Mouse (Mus musculus) spleen, adult 2 months (tissue): ENCODE data around the gene Gadd45gip1. TPM values are rescaled to one million over a fixed set of nuclear protein-coding genes. Genes with fewer than 3 reads are reported as not detected.

ENCODE experiments used
- DNase-seq, 2 experiments: peaks; one replicate each; pipeline versions ENCODE4 v3.0.0 to v3.0.0-alpha.2; 2012 to 2021; ENCODE audit warnings: low spot score in 2 of 2, low read depth in 1 of 2
- H3K27ac ChIP-seq: fragments of 200-500 bp; 2 replicates; pipeline ENCODE4 v1.5.1; 2012; ENCODE audit warnings: low read length, inconsistent platforms; ENCODE audit not compliant: insufficient read depth
- H3K27me3 ChIP-seq: fragments of 200-500 bp; 2 replicates; pipeline ENCODE4 v1.6.1; 2012; ENCODE audit warnings: mild to moderate bottlenecking, moderate library complexity, low read length, inconsistent platforms; ENCODE audit not compliant: control insufficient read depth, insufficient read depth
- H3K36me3 ChIP-seq: fragments of 200-500 bp; 2 replicates; pipeline ENCODE4 v1.6.1; 2012; ENCODE audit warnings: mild to moderate bottlenecking, low read length, inconsistent platforms; ENCODE audit not compliant: control insufficient read depth, insufficient read depth
- H3K4me1 ChIP-seq: fragments of 200-500 bp; 2 replicates; pipeline ENCODE4 v1.6.1; 2011; ENCODE audit warnings: inconsistent platforms; ENCODE audit not compliant: control insufficient read depth, insufficient read depth, insufficient read length
- H3K4me3 ChIP-seq: fragments of 200-500 bp; 2 replicates; pipeline ENCODE4 v1.5.1; 2011; ENCODE audit warnings: mild to moderate bottlenecking, inconsistent platforms; ENCODE audit not compliant: insufficient read depth, insufficient read length; ENCODE audit errors: extremely low read depth
- CTCF ChIP-seq: fragments of 200-500 bp; IDR thresholded peaks from 2 replicates; pipeline ENCODE4 v1.5.1; 2011; ENCODE audit warnings: mild to moderate bottlenecking, inconsistent platforms; ENCODE audit not compliant: insufficient read depth, insufficient read length, insufficient replicate concordance; ENCODE audit errors: extremely low read depth
- POLR2A ChIP-seq: fragments of 200-500 bp; IDR thresholded peaks from 2 replicates; pipeline ENCODE4 v1.6.1; 2011; ENCODE audit warnings: low read depth, low read length, inconsistent platforms
- WGBS: fragments of 180-500 bp; shearing (Covaris S2); methylation state at CpG from one replicate; pipeline ENCODE4 v1.1.7; 2018; 5-methylcytosine and 5-hydroxymethylcytosine counted together
- polyA plus RNA-seq: library from polyadenylated mRNA; depleted of rRNA; stranded (reverse); fragments of >200 nt; gene quantifications from 2 replicates; pipeline ENCODE4 v1.2.3, GENCODE M21; 2012

The Gadd45gip1 gene
- polyA plus RNA-seq, 1 experiment, result 20.3 TPM

DNA sequence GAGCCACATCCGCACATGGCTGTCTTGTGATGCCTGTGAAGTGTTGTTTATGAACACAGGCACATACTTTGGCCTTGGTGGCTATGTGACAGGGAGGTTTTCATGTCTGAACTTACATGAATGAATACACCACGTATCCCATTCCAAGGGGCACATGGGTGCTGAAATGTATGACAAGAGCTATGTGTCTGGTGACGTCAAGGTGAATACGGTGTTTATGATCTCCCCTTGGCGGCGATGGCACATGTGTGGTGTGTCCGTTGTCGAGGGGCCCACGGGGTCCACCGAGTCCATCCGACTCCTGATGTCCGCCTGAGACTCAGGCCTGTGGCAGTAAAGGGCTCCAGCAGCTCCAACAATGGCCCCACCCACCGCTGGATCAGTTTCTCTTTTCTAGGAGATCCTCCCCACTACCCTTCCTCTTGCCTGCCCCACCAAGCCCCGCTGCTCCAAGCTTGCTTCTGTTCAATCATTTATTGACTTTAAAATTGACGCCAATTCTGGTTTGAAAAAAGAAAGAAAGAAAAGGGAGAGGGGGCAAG lies 34.0 kb upstream of the Gadd45gip1 start:
- Histone ChIP-seq H3K27me3 (peaks cover 15% of the 10 kb centered on the region), H3K4me3 (no peak overlapping the region), H3K27ac (no peak overlapping the region), H3K4me1 (peaks cover 2% of the 10 kb centered on the region; the same call in 1 of the 2 replicates), H3K36me3 (no peaks in the 10 kb centered on the region)
- WGBS, result 93% methylated on average over 15 of the region's 15 CpGs
- TF ChIP-seq POLR2A (no peak), CTCF (no peak)
- no peak for DNase-seq

DNA sequence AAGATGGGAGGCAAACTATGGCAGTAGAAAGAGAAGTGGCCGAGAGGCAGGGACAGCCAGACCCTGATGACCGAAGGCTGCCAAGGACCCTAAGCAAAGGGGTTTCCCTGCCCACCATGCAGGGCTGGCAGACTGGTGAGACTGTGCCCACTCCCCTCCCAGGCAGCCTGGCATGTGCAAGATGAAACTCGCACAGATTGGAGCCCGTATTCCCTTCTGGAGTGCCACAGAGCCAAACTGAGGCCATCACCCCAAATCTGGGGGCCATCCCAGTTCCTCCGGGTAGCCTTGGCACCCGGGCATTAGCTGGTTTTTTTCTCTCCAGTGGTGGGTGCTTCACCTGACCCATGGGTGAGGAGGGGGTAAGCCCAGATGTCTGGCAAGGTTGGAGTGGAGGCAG lies 33.4 kb upstream of the Gadd45gip1 start:
- H3K4me1 ChIP-seq, result peaks cover 2% of the 10 kb centered on the region; the same call in 1 of the 2 replicates
- WGBS, result 98% methylated on average over 6 of the region's 6 CpGs
- no peak for DNase-seq
- no peak overlapping the region for H3K27ac ChIP-seq
- TF ChIP-seq POLR2A (no peak), CTCF (no peak)
- H3K27me3 ChIP-seq, result peaks cover 15% of the 10 kb centered on the region
- no peaks in the 10 kb centered on the region for H3K36me3 ChIP-seq
- H3K4me3 ChIP-seq, result no peak overlapping the region

DNA sequence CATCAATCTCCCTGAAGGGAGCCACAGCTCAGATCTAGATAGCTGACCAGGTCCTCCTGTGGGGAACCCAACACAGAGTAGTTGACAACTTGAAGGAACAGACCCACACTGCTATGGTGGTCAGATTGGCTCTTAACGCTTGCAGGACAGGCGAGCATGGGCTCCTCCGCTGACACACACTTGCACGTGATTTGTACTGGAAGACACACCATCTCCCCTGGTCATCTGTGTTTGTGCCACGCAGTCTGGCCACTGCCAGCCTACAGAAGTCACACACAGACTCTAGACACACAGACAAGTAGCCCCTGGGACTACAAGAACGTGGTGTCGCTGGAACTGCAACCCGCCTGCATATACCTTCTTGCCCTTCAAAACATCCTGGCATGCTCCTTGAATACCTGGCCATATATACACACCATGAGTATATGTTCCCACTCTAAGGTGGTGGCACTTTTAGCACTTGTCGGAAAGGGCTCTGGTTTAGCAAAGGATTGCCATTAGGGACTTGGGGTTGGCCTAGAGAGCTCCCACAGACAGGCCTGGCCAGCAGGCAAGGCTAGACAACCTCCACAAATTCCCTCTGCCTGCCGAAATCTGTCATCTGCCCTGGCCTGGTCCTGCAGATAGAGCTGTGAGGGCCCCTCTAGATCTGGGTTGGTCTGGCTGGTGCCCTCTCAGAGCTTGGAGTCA lies 32.7 kb upstream of the Gadd45gip1 start:
- no peaks in the 10 kb centered on the region for H3K36me3 ChIP-seq
- peaks cover 2% of the 10 kb centered on the region; the same call in 1 of the 2 replicates for H3K4me1 ChIP-seq
- no peak for TF ChIP-seq POLR2A
- no peak for TF ChIP-seq CTCF
- no peak overlapping the region for H3K27ac ChIP-seq
- H3K27me3 ChIP-seq, result peaks cover 15% of the 10 kb centered on the region
- DNase-seq, result no peak
- H3K4me3 ChIP-seq, result peak overlapping the region; percentile 51; the same call in 1 of the 2 replicates
- WGBS, result 88% methylated on average over 10 of the region's 10 CpGs

DNA sequence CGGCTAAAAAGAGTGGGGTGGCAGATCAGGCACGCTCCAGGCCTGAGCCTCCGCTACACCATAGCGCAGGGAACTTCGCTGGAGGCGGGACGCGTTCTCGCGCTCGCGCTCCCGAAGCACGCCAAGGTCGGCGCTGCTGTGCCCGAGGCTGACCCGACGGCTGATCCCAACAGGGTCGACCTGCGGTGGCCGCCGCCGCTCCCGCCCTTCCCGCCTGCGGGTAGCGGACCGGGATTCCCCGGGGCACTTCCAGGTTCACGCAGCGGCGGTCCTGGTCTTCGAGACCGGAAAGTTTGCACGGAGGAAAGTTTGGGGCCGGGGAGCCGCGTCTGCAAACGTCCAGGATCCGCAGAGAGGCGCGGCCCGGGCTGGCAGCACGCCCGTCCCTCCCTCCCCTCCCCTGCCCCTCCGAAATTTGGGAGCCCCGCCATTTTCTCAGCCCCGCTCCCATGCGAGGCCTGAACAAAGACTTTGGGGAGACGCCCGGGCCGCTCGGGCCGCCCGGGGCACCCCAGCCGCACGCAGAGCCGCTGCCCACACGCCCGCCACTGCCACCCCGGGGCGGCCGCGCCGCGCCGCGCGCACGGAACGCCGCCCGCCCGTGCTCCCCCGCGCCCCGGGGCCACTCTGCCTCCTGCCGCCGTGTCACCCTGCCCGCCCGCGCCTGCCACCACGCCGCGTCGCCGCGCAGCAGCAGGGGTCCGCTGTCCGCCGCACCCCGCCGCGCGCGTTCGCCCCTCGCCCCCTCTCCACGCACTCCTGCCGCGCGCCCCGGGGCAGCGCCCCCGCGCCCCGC lies 32.0 kb upstream of the Gadd45gip1 start:
- Histone ChIP-seq H3K27me3 (peaks cover 15% of the 10 kb centered on the region), H3K36me3 (no peaks in the 10 kb centered on the region), H3K4me1 (peaks cover 2% of the 10 kb centered on the region; the same call in 1 of the 2 replicates), H3K4me3 (peak overlapping the region; percentile 51), H3K27ac (no peak overlapping the region)
- WGBS, result 2% methylated on average over 102 of the region's 108 CpGs
- no peak for DNase-seq
- TF ChIP-seq POLR2A (no peak), CTCF (no peak)

DNA sequence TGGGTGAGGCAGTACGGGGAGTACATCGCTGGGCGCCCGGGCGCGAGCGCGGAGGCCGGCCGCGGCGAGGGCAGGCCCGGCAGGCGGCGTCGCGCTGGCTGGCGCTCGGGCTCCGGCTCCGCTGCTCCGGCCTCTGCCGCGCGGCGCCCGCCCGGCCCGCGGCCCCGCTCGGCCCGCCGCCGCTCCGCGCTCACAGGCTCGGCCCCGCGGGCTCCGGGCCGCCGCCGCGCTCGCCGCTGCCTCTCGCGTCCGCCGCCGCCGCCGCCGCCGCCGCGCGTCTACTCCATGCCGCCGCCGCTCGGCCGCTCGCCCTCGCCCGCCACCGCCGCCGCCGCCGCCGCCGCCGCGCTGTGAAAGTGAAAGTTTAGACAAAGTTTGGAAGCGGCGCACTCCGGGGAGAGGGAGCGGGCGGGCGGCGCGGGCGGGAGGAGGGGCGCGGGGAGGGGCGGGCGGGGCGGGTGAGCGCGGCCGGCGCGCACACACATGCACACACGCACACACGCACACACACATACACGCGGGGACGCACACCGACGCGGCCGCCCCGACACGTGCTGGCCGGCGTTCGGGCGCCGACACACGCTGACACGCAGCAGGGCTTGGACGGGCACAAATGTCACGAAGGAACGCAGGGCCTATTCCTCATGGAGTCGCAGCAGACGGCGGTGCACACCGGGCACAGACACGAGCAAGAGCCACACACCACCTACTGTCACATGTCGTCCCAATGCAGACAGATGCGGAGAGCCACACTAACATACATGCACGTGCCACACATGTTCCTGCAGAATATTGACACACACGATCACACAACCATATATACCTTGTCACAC lies 31.1 kb upstream of the Gadd45gip1 start, which contains the start of gene Nfix:
Gene Nfix (minus strand): TSS at position 346 of the 833 bp plus-strand sequence.
- peak; percentile 12 to 31 for DNase-seq
- no peak for TF ChIP-seq POLR2A
- no peak within 1 kb of the TSS for H3K27ac ChIP-seq
- 21% methylated on average over 105 of the region's 125 CpGs for WGBS
- H3K4me3 ChIP-seq, result peak within 1 kb of the TSS; percentile 55
- peaks cover 15% of the 10 kb centered on the region for H3K27me3 ChIP-seq
- H3K36me3 ChIP-seq, result no peaks in the 10 kb centered on the region
- H3K4me1 ChIP-seq, result peaks cover 2% of the 10 kb centered on the region; the same call in 1 of the 2 replicates

DNA sequence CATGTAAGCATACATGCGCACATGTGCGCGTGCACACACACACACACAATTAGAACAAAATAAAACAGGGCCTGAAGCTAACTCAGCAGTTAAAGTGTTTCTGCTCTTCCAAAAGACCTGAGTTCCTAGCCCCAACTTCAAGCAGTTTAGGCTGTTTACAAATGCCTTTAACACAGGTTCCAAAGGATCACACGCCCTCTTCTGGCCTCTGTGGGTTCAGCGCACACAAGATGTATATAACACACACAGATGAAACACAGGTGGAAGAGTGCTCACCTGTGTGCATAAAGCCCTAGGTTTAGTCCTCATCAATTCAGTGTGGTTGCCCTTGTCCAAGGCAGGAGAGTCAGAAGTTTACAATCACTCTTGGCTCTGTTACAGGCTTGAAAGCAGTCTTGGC lies 25.3 kb upstream of the Gadd45gip1 start:
- no peak for DNase-seq
- no peaks in the 10 kb centered on the region for H3K36me3 ChIP-seq
- no peak overlapping the region for H3K27ac ChIP-seq
- TF ChIP-seq CTCF (no peak), POLR2A (no peak)
- no peak overlapping the region for H3K4me3 ChIP-seq
- peaks cover 1% of the 10 kb centered on the region; the same call in 1 of the 2 replicates for H3K4me1 ChIP-seq
- no peaks in the 10 kb centered on the region for H3K27me3 ChIP-seq
- WGBS, result 97% methylated on average over 5 of the region's 5 CpGs
